Mouse (Mus musculus) myocyte (in vitro differentiated cells): ENCODE data around the gene Krtdap.

Experiments used
- CEBPB ChIP-seq: IDR thresholded peaks from 2 replicates; pipeline ENCODE4 v1.6.1; 2011; ENCODE audit warnings: mild to moderate bottlenecking, moderate library complexity; ENCODE audit not compliant: poor library complexity, insufficient read depth, severe bottlenecking
- POLR2A ChIP-seq: IDR thresholded peaks from one replicate; pipeline ENCODE4 v1.6.1; 2011; ENCODE audit warnings: low read depth, mild to moderate bottlenecking, control low read depth, moderate library complexity; ENCODE audit not compliant: insufficient read length
- TCF3 ChIP-seq: IDR thresholded peaks from one replicate; pipeline ENCODE4 v1.6.1; 2011; ENCODE audit warnings: low read depth, control low read depth; ENCODE audit not compliant: insufficient read length
- USF1 ChIP-seq: IDR thresholded peaks from one replicate; pipeline ENCODE4 v1.6.1; 2011; ENCODE audit warnings: low read depth, mild to moderate bottlenecking, control low read depth, moderate library complexity

- no peak for TF ChIP-seq TCF3
- TF ChIP-seq USF1: no peak
- no peak for TF ChIP-seq POLR2A
- no peak for TF ChIP-seq CEBPB
Observed at GRCm38 (mm10) chr7:30751086-30751669, 36.5 kb upstream of the Krtdap start, which contains the start of gene Sbsn.
